Mouse (Mus musculus): ENCODE measurements around the gene Fam83g. TPM values are rescaled to one million over a fixed set of nuclear protein-coding genes. Genes with fewer than 3 reads are reported as not detected.

Gene Fam83g
- polyA plus RNA-seq, 1 experiment from 2014 or later = 0.76 TPM

DNA sequence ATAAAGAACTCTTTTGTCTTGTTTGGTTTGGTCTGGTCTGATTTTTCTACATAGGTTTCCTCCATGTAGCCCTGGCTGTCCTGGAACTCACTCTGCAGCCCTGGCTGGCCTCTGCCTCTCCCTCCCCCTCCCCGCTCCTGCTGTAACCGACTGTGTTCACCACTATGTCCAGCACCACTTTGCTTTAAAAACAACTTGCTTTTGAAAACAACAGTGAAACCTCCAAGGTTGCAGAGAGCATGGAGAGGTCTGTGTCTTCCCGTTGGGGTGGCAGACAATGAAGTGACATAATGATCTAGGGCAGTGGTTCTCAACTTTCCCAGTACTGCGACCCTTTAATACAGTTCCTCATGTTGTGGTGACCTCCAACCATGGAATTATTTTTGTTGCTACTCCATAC lies 28.2 kb upstream of the Fam83g start:
- Histone ChIP-seq H3K27ac (replicated peaks; ENCODE audit: low read depth, low read length) (no peak overlapping the region), H3K9ac (replicated peaks; ENCODE audit: low read length) (no peak overlapping the region), H3K36me3 (replicated peaks; ENCODE audit: control insufficient read depth, insufficient read depth, low read depth, low read length) (no peaks in the 10 kb centered on the region), H3K4me1 (ENCODE audit: control insufficient read depth, insufficient read depth, low read length) (no peaks in the 10 kb centered on the region; the same call in 1 of the 2 replicates), H3K9me3 (replicated peaks; ENCODE audit: control insufficient read depth, low read length) (no peaks in the 10 kb centered on the region), H3K4me3 (ENCODE audit: low read depth, low read length) (no peak overlapping the region), H3K27me3 (ENCODE audit: control insufficient read depth, insufficient read depth, low read length) (no peaks in the 10 kb centered on the region), H3K4me2 (ENCODE audit: low read depth, low read length) (no peak overlapping the region)
- no peak for ATAC-seq (replicated peaks; ENCODE audit: insufficient number of reproducible peaks, low FRiP score, low TSS enrichment, low read depth)
- DNase-seq (ENCODE audit: low spot score) = no peak
- WGBS = 59% methylated on average over 4 of the region's 4 CpGs

DNA sequence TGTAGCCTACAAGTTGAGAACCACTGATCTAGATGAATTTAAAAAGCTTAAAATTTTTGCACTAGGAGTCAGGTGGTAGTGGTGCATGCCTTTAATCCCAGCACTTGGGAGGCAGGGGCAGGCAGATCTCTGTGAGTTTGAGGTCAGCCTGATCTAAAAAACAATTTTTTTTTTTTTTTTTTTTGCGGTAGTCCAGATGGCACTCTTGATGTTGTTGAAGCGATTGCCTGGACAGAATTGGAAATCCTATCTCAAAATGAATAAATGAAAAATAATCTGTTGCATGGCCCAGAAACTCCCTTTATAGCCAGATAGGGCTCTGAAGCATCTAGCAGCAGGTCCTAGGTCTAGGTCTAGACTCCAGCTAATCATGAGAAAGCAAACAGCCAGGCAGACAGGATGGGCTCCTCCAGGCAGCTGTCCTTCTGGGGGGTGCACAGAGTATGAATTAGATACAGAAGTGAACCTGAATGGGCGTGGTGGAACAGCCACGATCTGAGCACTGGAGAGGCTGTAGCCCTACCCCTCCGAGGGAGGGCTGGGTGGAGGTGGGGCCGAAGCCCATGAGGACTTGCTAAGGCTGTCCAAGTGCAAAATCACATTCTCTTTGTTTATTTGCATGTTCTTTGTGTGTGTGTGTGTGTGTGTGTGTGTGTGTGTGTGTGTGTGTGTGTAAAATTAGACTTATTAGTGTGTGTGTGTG lies 27.6 kb upstream of the Fam83g start:
- Histone ChIP-seq H3K4me2 (ENCODE audit: low read depth, low read length) (no peak overlapping the region), H3K4me3 (ENCODE audit: low read depth, low read length) (no peak overlapping the region), H3K9me3 (replicated peaks; ENCODE audit: control insufficient read depth, low read length) (no peaks in the 10 kb centered on the region), H3K36me3 (replicated peaks; ENCODE audit: control insufficient read depth, insufficient read depth, low read depth, low read length) (no peaks in the 10 kb centered on the region), H3K27me3 (ENCODE audit: control insufficient read depth, insufficient read depth, low read length) (no peaks in the 10 kb centered on the region), H3K27ac (replicated peaks; ENCODE audit: low read depth, low read length) (no peak overlapping the region), H3K9ac (replicated peaks; ENCODE audit: low read length) (no peak overlapping the region), H3K4me1 (ENCODE audit: control insufficient read depth, insufficient read depth, low read length) (no peaks in the 10 kb centered on the region; the same call in 1 of the 2 replicates)
- 70% methylated on average over 6 of the region's 6 CpGs for WGBS
- DNase-seq (ENCODE audit: low spot score) (no peak), ATAC-seq (replicated peaks; ENCODE audit: insufficient number of reproducible peaks, low FRiP score, low TSS enrichment, low read depth) (no peak)

DNA sequence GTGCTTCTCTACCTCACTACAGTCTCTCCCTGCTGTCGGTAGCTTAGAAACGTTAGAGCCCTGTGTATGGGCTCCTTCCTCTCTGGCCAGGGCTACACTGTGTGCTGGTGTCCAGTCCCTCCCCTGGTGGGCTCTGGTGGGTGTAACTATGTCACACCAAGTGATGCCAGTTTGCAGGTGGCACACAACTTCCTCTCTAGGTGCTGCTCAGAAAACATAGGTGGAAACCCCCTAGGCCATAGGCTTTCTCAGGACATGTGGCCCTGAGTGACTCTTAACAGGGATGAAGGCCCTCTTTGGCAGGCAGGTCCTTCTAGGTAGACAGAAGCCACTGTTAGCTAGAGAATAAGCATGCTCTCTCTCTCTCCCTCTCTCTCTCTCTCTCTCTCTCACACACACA lies 26.5 kb upstream of the Fam83g start:
- H3K36me3 ChIP-seq (replicated peaks; ENCODE audit: control insufficient read depth, insufficient read depth, low read depth, low read length) = no peaks in the 10 kb centered on the region
- 78% methylated on average over 2 of the region's 2 CpGs for WGBS

DNA sequence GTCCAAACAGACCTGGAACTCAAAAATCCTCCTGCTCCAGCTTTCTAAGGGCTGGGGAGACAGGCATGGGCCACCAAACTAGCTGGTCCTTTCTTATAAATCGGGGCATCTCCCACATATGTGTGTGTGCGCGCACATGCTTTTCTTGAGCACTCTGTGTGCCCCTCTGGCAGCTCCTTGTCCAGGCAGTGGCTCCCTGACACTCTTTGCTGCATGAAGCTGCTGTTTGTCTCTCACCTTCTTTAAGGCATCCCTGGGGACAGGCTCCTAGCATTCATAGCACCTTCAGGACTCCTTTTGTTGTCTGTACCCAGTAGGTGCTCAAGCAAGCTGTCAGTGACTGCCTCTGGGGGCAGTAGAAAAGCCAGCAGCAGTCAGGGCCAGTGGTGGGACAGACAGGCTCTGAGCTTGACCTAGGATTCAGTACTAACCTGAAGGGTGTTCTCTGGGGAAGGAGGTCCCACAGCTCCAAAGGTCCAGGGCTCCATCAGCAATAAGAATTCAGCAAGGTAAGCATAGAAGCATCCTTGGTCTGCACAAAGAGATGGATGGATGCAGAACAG lies 25.4 kb upstream of the Fam83g start:
- Histone ChIP-seq H3K4me2 (ENCODE audit: low read depth, low read length) (no peak overlapping the region), H3K27ac (replicated peaks; ENCODE audit: low read depth, low read length) (no peak overlapping the region), H3K36me3 (replicated peaks; ENCODE audit: control insufficient read depth, insufficient read depth, low read depth, low read length) (no peaks in the 10 kb centered on the region), H3K4me3 (ENCODE audit: low read depth, low read length) (no peak overlapping the region), H3K9ac (replicated peaks; ENCODE audit: low read length) (no peak overlapping the region), H3K9me3 (replicated peaks; ENCODE audit: control insufficient read depth, low read length) (no peaks in the 10 kb centered on the region), H3K27me3 (ENCODE audit: control insufficient read depth, insufficient read depth, low read length) (no peaks in the 10 kb centered on the region), H3K4me1 (ENCODE audit: control insufficient read depth, insufficient read depth, low read length) (no peaks in the 10 kb centered on the region; the same call in 1 of the 2 replicates)
- ATAC-seq (replicated peaks; ENCODE audit: insufficient number of reproducible peaks, low FRiP score, low TSS enrichment, low read depth) (no peak), DNase-seq (ENCODE audit: low spot score) (no peak)
- 86% methylated on average over 3 of the region's 3 CpGs for WGBS

More for the DNA sequence above, 26.5 kb upstream of the Fam83g start:
- ATAC-seq (replicated peaks; ENCODE audit: insufficient number of reproducible peaks, low FRiP score, low TSS enrichment, low read depth) = no peak
- DNase-seq (ENCODE audit: low spot score) = no peak
- no peak overlapping the region for H3K9ac ChIP-seq (replicated peaks; ENCODE audit: low read length)
- H3K27ac ChIP-seq (replicated peaks; ENCODE audit: low read depth, low read length) = no peak overlapping the region
- H3K4me2 ChIP-seq (ENCODE audit: low read depth, low read length) = no peak overlapping the region
- no peaks in the 10 kb centered on the region for H3K9me3 ChIP-seq (replicated peaks; ENCODE audit: control insufficient read depth, low read length)
- no peak overlapping the region for H3K4me3 ChIP-seq (ENCODE audit: low read depth, low read length)
- H3K4me1 ChIP-seq (ENCODE audit: control insufficient read depth, insufficient read depth, low read length) = no peaks in the 10 kb centered on the region; the same call in 1 of the 2 replicates
- no peaks in the 10 kb centered on the region for H3K27me3 ChIP-seq (ENCODE audit: control insufficient read depth, insufficient read depth, low read length)

DNA sequence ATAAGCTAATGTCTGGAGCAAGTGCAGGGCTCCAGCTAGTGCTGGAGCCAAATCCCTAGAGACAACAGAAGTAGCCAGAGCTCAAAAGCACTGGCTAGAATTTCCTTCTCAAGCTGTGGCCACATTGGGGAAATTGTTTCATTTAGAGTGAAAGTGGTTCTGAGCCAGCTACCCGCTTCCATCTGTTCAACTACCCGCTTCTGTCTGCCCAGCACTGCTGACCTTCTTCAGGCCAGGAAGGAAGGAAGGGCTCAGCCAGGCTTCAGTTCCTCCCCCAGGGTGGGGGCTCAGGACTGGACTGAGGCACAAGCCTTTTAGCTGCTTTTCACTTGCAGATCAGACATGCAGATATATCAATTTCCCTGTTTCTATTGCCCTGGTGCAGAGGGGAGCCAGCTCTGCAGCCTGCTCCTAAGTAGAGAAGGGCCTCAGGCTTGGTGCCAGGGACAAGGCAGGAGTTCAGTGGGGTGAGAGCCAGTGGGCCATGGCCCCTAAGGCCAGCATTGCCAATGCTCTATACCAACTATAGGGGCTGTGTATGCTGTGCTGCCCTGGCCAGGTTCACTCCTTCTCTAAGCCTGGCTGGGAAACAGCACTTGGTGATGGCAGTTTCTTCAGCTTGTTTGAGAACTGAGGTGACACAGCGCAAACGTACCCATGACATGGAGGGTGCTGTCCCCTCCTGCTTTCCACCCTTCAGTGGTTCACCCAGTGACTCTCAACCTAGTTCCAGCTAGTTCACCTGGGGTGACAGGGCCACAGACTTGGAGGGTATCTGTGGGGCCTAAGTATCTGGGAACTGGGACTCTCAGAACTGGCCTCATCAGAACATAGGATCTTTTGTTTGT lies 24.7 kb upstream of the Fam83g start:
- DNase-seq (ENCODE audit: low spot score) = no peak
- Histone ChIP-seq H3K9me3 (replicated peaks; ENCODE audit: control insufficient read depth, low read length) (no peaks in the 10 kb centered on the region), H3K4me2 (ENCODE audit: low read depth, low read length) (no peak overlapping the region), H3K4me1 (ENCODE audit: control insufficient read depth, insufficient read depth, low read length) (no peaks in the 10 kb centered on the region; the same call in 1 of the 2 replicates), H3K27ac (replicated peaks; ENCODE audit: low read depth, low read length) (no peak overlapping the region), H3K9ac (replicated peaks; ENCODE audit: low read length) (no peak overlapping the region), H3K4me3 (ENCODE audit: low read depth, low read length) (no peak overlapping the region), H3K27me3 (ENCODE audit: control insufficient read depth, insufficient read depth, low read length) (no peaks in the 10 kb centered on the region), H3K36me3 (replicated peaks; ENCODE audit: control insufficient read depth, insufficient read depth, low read depth, low read length) (no peaks in the 10 kb centered on the region)
- WGBS = 68% methylated on average over 4 of the region's 4 CpGs
- ATAC-seq (replicated peaks; ENCODE audit: insufficient number of reproducible peaks, low FRiP score, low TSS enrichment, low read depth) = no peak

DNA sequence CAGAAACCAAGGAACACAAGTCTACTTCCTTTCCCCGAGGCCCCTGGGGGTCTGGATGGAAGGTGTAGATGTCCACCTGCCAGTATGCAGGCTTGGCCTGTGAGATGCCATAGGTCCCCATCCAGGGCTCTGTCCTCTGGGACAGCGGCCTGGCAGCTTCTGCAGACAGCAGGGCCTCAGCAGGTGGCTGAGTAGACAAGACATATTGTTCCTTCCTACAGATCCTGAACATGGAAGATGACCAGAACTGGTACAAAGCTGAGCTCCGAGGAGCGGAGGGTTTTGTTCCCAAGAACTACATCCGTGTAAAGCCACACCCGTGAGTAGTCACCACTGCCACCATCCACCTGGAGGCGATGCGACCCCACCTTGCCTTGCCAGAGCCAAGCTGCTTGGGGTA lies 23.9 kb upstream of the Fam83g start:
- Histone ChIP-seq H3K4me1 (ENCODE audit: control insufficient read depth, insufficient read depth, low read length) (no peaks in the 10 kb centered on the region; the same call in 1 of the 2 replicates), H3K36me3 (replicated peaks; ENCODE audit: control insufficient read depth, insufficient read depth, low read depth, low read length) (no peaks in the 10 kb centered on the region), H3K4me3 (ENCODE audit: low read depth, low read length) (no peak overlapping the region), H3K27ac (replicated peaks; ENCODE audit: low read depth, low read length) (no peak overlapping the region), H3K4me2 (ENCODE audit: low read depth, low read length) (no peak overlapping the region), H3K27me3 (ENCODE audit: control insufficient read depth, insufficient read depth, low read length) (no peaks in the 10 kb centered on the region), H3K9me3 (replicated peaks; ENCODE audit: control insufficient read depth, low read length) (no peaks in the 10 kb centered on the region), H3K9ac (replicated peaks; ENCODE audit: low read length) (no peak overlapping the region)
- WGBS = 90% methylated on average over 8 of the region's 8 CpGs
- ATAC-seq (replicated peaks; ENCODE audit: insufficient number of reproducible peaks, low FRiP score, low TSS enrichment, low read depth) (no peak), DNase-seq (ENCODE audit: low spot score) (no peak)

DNA sequence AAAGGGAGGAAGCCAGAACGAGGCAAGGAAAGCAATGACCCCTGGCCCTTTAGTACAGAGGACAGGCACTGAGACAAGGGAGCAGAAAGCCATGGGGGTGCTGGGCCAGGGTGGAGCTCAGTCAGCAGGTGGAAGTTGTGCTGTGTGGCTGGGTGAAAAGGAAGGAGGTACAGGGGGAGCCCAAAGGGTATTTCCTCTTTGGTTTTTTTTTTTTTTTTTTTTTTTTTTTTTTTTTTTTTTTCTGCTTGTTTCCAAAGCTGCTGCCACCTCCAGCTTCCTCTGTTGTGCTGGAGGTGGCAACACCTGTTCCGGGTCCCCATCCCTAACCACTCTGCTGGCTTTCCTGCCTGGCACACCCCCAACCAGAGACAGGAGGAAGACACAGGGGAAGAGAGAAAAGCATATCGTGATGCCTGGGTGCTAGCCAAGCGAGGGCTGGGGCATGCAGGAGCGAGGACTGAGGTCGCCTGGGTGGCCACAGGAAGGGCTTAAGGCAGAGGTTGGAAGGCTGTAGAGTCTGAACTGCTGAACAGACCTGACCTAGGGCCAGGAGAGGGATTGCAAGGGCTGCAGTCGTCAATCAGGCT lies 23.0 kb upstream of the Fam83g start:
- no peak overlapping the region for H3K9ac ChIP-seq (replicated peaks; ENCODE audit: low read length)
- no peak overlapping the region for H3K27ac ChIP-seq (replicated peaks; ENCODE audit: low read depth, low read length)
- no peak for ATAC-seq (replicated peaks; ENCODE audit: insufficient number of reproducible peaks, low FRiP score, low TSS enrichment, low read depth)
- H3K36me3 ChIP-seq (replicated peaks; ENCODE audit: control insufficient read depth, insufficient read depth, low read depth, low read length) = no peaks in the 10 kb centered on the region
- H3K4me1 ChIP-seq (ENCODE audit: control insufficient read depth, insufficient read depth, low read length) = no peaks in the 10 kb centered on the region; the same call in 1 of the 2 replicates
- no peaks in the 10 kb centered on the region for H3K27me3 ChIP-seq (ENCODE audit: control insufficient read depth, insufficient read depth, low read length)
- 72% methylated on average over 7 of the region's 7 CpGs for WGBS
- no peak for DNase-seq (ENCODE audit: low spot score)
- no peak overlapping the region for H3K4me3 ChIP-seq (ENCODE audit: low read depth, low read length)
- no peaks in the 10 kb centered on the region for H3K9me3 ChIP-seq (replicated peaks; ENCODE audit: control insufficient read depth, low read length)
- no peak overlapping the region for H3K4me2 ChIP-seq (ENCODE audit: low read depth, low read length)
